Mouse (Mus musculus) embryonic fibroblast, embryonic 13.5 days (primary cell): ENCODE results near the gene Ptpn13.

Experiments used
- CTCF ChIP-seq: IDR thresholded peaks from 2 replicates; pipeline ENCODE4 v1.5.1; 2011; ENCODE audit warnings: mild to moderate bottlenecking, control low read depth, low read length, moderate library complexity, borderline replicate concordance; ENCODE audit not compliant: insufficient read depth
- POLR2A ChIP-seq: IDR thresholded peaks from 2 replicates; pipeline ENCODE4 v1.6.1; 2011; ENCODE audit warnings: low read depth, mild to moderate bottlenecking, control low read depth, low read length, moderate library complexity

DNA sequence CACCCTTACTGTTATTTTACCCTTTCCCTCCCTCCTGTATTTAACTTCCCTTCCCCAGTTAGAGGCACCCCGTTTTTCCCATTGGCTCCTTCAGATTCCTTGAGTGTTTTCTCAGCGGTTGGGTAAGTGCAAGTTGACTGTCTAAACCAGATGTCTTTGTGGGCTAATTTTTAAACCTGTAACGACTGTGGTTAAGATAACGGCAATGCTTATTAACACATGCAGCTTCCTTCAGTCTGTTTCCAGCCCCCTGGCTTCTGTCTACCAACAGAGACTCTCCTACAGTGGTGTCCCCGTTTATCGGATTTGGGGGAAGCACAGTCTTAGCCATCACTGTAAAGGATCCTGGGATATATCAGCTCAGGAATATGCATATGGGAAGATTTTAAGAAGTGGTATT lies 35.9 kb downstream of the Ptpn13 start:
- TF ChIP-seq POLR2A: no peak
- TF ChIP-seq CTCF: no peak
